Mouse (Mus musculus) heart, embryonic 13.5 days (tissue): ENCODE data around the gene Evi2b. TPM values are rescaled to one million over a fixed set of nuclear protein-coding genes. Genes with fewer than 3 reads are reported as not detected.

Source experiments
- ATAC-seq: fragments of 200-750 bp; cut with Nextera tagmentation; 2 replicates; pipeline ENCODE4 v1.8.0; 2017; ENCODE audit warnings: moderate TSS enrichment; ENCODE audit not compliant: insufficient number of reproducible peaks, low FRiP score, low TSS enrichment; ENCODE audit errors: extremely low read depth
- H3K27ac ChIP-seq: fragments of 300-500 bp; sonication (generic); replicated peaks from 2 replicates; pipeline ENCODE4 v1.5.1; 2015; ENCODE audit warnings: moderate library complexity, mild to moderate bottlenecking, inconsistent platforms
- H3K27me3 ChIP-seq: fragments of 300-500 bp; sonication (generic); replicated peaks from 2 replicates; pipeline ENCODE4 v1.6.1; 2015; ENCODE audit warnings: mild to moderate bottlenecking, inconsistent platforms
- H3K36me3 ChIP-seq: fragments of 300-500 bp; sonication (generic); 2 replicates; pipeline ENCODE4 v1.6.1; 2015; ENCODE audit warnings: mild to moderate bottlenecking, inconsistent platforms
- H3K4me1 ChIP-seq: fragments of 300-500 bp; sonication (generic); 2 replicates; pipeline ENCODE4 v1.6.1; 2015; ENCODE audit warnings: inconsistent platforms
- H3K4me2 ChIP-seq: fragments of 300-500 bp; sonication (generic); 2 replicates; pipeline ENCODE4 v1.6.1; 2015; ENCODE audit warnings: inconsistent platforms, mild to moderate bottlenecking, moderate library complexity
- H3K4me3 ChIP-seq: fragments of 300-500 bp; sonication (generic); 2 replicates; pipeline ENCODE4 v1.5.1; 2015; ENCODE audit warnings: moderate library complexity, mild to moderate bottlenecking, inconsistent platforms
- H3K9ac ChIP-seq: fragments of 300-500 bp; sonication (generic); 2 replicates; pipeline ENCODE4 v1.6.1; 2015; ENCODE audit warnings: inconsistent platforms, mild to moderate bottlenecking, moderate library complexity
- H3K9me3 ChIP-seq: fragments of 300-500 bp; sonication (generic); 2 replicates; pipeline ENCODE4 v1.6.1; 2016; ENCODE audit warnings: inconsistent platforms
- WGBS: fragments of 180-500 bp; shearing (Covaris S2); methylation state at CpG from one replicate; pipeline ENCODE4 v1.1.7; 2015; ENCODE audit warnings: mixed read lengths; 5-methylcytosine and 5-hydroxymethylcytosine counted together
- polyA plus RNA-seq: library from polyadenylated mRNA; unstranded; fragments of >200 nt; fragmentation: Nextera tagmentation; extraction: Ambion mirVana; gene quantifications from 2 replicates; pipeline ENCODE4 v1.2.1, GENCODE M21; 2015

Gene Evi2b
- polyA plus RNA-seq, 1 experiment from 2014 or later: 0.51 TPM

DNA sequence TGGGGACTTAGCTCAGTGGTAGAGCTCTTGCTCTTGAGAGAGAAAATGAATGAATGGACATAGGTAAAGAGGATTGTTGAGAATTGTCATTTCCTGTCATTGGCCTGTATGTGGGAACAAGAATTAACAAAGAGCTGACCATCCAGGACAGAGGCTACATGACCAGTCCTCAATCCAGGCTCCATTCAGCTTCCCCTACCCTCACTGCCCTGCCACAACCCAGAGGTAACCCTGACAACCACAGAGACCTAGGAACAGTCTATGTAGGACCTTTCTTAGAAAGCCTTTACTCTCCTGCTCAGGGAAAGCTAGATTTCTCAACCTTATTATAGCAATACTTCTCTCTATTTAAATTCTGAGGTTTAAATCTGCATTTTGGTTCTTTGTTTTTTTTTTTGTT lies 2.8 kb downstream of the Evi2b start:
- H3K9ac ChIP-seq: no peak overlapping the region
- no peak for ATAC-seq
- no peak overlapping the region for H3K4me2 ChIP-seq
- peaks cover 2% of the 10 kb centered on the region; the same call in 1 of the 2 replicates for H3K36me3 ChIP-seq
- 0 out of 2 replicates have a peak, but pooled peaks cover 5% of the 10 kb centered on the region for H3K4me1 ChIP-seq
- no peak overlapping the region for H3K27ac ChIP-seq
- no peaks in the 10 kb centered on the region for H3K27me3 ChIP-seq
- H3K9me3 ChIP-seq: no peaks in the 10 kb centered on the region
- H3K4me3 ChIP-seq: no peak overlapping the region

DNA sequence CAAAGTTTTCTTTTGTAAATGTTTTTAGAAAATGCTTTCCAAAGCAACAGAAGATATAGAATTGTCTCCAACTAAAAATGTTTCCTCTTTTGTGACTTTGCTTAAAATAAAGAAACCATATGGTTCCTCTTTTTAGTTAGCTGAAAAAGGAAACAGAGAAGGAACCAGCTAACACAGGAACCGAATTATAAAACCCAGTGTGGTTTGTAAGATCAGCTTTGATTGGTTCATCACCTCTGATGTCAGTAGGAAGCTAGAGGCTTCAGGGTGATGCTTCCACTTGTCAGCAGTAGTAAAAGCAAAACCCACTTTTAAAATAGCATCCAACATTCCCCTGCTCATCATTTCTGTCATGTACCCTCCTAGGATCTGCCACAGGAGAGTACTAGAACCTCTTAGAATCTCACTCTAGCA lies 3.7 kb downstream of the Evi2b start:
- H3K36me3 ChIP-seq: peaks cover 7% of the 10 kb centered on the region; the same call in 1 of the 2 replicates
- no peak overlapping the region for H3K9ac ChIP-seq
- H3K4me1 ChIP-seq: 0 out of 2 replicates have a peak, but pooled peaks cover 5% of the 10 kb centered on the region
- no peaks in the 10 kb centered on the region for H3K27me3 ChIP-seq
- no peak overlapping the region for H3K4me2 ChIP-seq
- 76% methylated on average over 1 of the region's 1 CpGs for WGBS
- no peak overlapping the region for H3K4me3 ChIP-seq
- no peaks in the 10 kb centered on the region for H3K9me3 ChIP-seq
- no peak overlapping the region for H3K27ac ChIP-seq
- no peak for ATAC-seq

- H3K27me3 ChIP-seq: no peaks in the 10 kb centered on the region
- 0 out of 2 replicates have a peak, but pooled peaks cover 5% of the 10 kb centered on the region for H3K4me1 ChIP-seq
- no peak overlapping the region for H3K9ac ChIP-seq
- no peak overlapping the region for H3K4me2 ChIP-seq
- no peak overlapping the region for H3K27ac ChIP-seq
- H3K9me3 ChIP-seq: no peaks in the 10 kb centered on the region
- no peak overlapping the region for H3K4me3 ChIP-seq
- ATAC-seq: no peak
- 86% methylated on average over 6 of the region's 6 CpGs for WGBS
- H3K36me3 ChIP-seq: peaks cover 7% of the 10 kb centered on the region; the same call in 1 of the 2 replicates
These were observed 4.3 kb downstream of the Evi2b start for GRCm38 (mm10) chr11:79519299-79519698.

- H3K4me3 ChIP-seq: no peak overlapping the region
- 93% methylated on average over 2 of the region's 2 CpGs for WGBS
- H3K27me3 ChIP-seq: no peaks in the 10 kb centered on the region
- no peak overlapping the region for H3K27ac ChIP-seq
- H3K9me3 ChIP-seq: no peaks in the 10 kb centered on the region
- no peak for ATAC-seq
- H3K9ac ChIP-seq: no peak overlapping the region
- H3K4me1 ChIP-seq: no peaks in the 10 kb centered on the region
- peaks cover 7% of the 10 kb centered on the region; the same call in 1 of the 2 replicates for H3K36me3 ChIP-seq
- no peak overlapping the region for H3K4me2 ChIP-seq
These were observed 7.8 kb downstream of the Evi2b start for GRCm38 (mm10) chr11:79515798-79516197.

DNA sequence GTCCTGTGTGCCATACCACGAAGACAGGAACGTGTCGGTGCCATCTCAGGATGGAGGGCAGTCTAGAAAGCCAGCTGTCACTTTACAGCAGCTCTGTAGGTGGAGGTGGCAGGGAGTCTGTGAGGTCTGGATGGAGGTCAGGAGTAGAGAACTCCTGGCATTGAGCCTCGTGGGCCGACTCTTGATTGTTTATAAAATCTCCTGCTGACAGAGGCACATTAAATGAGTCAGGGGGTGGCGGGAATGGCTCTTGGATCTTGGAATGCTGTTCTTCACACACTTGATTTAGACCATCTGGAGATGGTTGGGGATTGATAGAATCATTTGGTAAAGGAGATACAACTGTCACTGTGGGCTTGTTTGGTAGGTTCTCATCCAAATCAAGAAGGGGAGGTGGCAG lies 8.2 kb downstream of the Evi2b start:
- Histone ChIP-seq H3K9ac (no peak overlapping the region), H3K27ac (no peak overlapping the region), H3K4me1 (no peaks in the 10 kb centered on the region), H3K27me3 (no peaks in the 10 kb centered on the region), H3K9me3 (no peaks in the 10 kb centered on the region), H3K4me3 (no peak overlapping the region), H3K4me2 (no peak overlapping the region), H3K36me3 (peaks cover 7% of the 10 kb centered on the region; the same call in 1 of the 2 replicates)
- 72% methylated on average over 6 of the region's 6 CpGs for WGBS
- ATAC-seq: no peak

DNA sequence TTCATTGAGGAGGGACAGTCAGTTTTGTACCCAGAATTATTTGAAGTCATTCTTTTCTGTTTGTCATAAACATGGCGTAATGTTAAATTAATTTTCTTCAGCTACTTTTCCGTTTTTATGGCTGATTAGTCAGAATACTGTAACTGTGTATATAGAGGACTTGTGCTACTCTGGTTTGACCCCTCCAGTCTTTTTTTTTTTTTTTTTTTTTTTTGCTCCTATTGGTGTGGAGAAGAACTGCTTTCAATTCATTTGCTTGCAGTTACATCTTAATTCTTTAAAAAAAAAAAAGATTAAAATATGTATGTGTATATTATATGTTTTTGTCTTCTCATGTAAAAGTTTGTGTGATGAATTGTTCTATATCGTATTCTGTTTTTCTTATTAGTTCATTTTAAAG lies 11.6 kb downstream of the Evi2b start:
- Histone ChIP-seq H3K27ac (no peak overlapping the region), H3K9ac (no peak overlapping the region), H3K4me1 (no peaks in the 10 kb centered on the region), H3K27me3 (no peaks in the 10 kb centered on the region), H3K9me3 (no peaks in the 10 kb centered on the region), H3K36me3 (peaks cover 7% of the 10 kb centered on the region; the same call in 1 of the 2 replicates), H3K4me3 (no peak overlapping the region), H3K4me2 (no peak overlapping the region)
- 86% methylated on average over 3 of the region's 3 CpGs for WGBS
- no peak for ATAC-seq

- Histone ChIP-seq H3K27ac (no peak overlapping the region), H3K4me2 (no peak overlapping the region), H3K4me1 (no peaks in the 10 kb centered on the region), H3K9me3 (no peaks in the 10 kb centered on the region), H3K4me3 (no peak overlapping the region), H3K36me3 (no peaks in the 10 kb centered on the region), H3K9ac (no peak overlapping the region), H3K27me3 (no peaks in the 10 kb centered on the region)
- 87% methylated on average over 7 of the region's 7 CpGs for WGBS
- no peak for ATAC-seq
These were observed 19.1 kb downstream of the Evi2b start for GRCm38 (mm10) chr11:79504506-79504905.

DNA sequence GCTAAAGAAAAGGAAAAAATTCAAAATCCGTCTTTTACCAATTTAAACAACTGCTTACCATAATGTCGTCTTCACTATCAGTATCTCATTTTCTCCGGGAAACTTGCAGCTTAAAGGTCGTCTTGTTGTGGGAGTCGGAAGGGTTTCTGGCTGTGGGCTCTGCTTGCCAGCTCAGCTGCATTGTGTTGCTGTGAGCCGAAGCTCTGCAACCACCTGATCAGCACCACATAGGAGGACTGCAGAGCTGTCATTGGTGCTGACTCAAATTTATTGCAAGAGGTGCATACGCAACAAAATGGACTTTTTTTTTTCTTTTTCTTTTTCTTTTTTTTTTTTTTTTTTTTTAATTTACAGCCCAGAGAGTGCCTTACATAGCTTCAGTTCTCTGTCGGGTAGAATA lies 19.7 kb downstream of the Evi2b start, which contains the start of gene Omg:
Gene Omg, minus strand, starts transcription at position 240 of the 400 bp plus-strand sequence.
- no peak within 1 kb of the TSS for H3K4me3 ChIP-seq
- WGBS: 54% methylated on average over 8 of the region's 8 CpGs
- H3K9me3 ChIP-seq: no peaks in the 10 kb centered on the region
- H3K4me2 ChIP-seq: no peak within 1 kb of the TSS
- H3K9ac ChIP-seq: no peak within 1 kb of the TSS
- no peak within 1 kb of the TSS for H3K27ac ChIP-seq
- H3K4me1 ChIP-seq: no peaks in the 10 kb centered on the region
- no peaks in the 10 kb centered on the region for H3K36me3 ChIP-seq
- H3K27me3 ChIP-seq: no peaks in the 10 kb centered on the region
- ATAC-seq: no peak

DNA sequence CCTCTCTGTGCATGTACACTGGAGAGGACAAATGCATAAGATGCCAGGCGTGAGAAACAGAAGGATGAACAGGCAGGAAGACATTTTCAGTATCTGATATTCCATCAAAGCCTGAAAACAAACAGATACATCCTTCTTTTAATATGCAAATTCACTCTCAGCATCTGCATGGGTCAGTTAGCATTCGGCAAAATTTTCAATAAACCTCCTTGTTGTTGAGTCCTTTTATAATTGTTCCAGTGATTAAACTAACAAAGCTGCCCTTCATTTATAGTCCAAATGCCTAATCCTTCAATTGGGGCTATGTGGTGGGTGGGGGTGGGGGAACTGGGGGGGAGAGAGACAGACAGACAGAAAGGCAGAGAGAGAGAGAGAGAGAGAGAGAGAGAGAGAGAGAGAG lies 20.6 kb downstream of the Evi2b start:
- no peak for ATAC-seq
- Histone ChIP-seq H3K27me3 (no peaks in the 10 kb centered on the region), H3K36me3 (no peaks in the 10 kb centered on the region), H3K27ac (no peak overlapping the region), H3K4me1 (no peaks in the 10 kb centered on the region), H3K4me2 (no peak overlapping the region), H3K4me3 (no peak overlapping the region), H3K9ac (no peak overlapping the region), H3K9me3 (no peaks in the 10 kb centered on the region)
- WGBS: 73% methylated on average over 2 of the region's 2 CpGs

- Histone ChIP-seq H3K27me3 (no peaks in the 10 kb centered on the region), H3K9ac (no peak overlapping the region), H3K4me3 (no peak overlapping the region), H3K9me3 (no peaks in the 10 kb centered on the region), H3K27ac (no peak overlapping the region), H3K4me1 (peaks cover 15% of the 10 kb centered on the region), H3K4me2 (no peak overlapping the region), H3K36me3 (peaks cover 12% of the 10 kb centered on the region)
- 71% methylated on average over 10 of the region's 10 CpGs for WGBS
- no peak for ATAC-seq
These were observed 28.4 kb downstream of the Evi2b start for GRCm38 (mm10) chr11:79494976-79495800.

DNA sequence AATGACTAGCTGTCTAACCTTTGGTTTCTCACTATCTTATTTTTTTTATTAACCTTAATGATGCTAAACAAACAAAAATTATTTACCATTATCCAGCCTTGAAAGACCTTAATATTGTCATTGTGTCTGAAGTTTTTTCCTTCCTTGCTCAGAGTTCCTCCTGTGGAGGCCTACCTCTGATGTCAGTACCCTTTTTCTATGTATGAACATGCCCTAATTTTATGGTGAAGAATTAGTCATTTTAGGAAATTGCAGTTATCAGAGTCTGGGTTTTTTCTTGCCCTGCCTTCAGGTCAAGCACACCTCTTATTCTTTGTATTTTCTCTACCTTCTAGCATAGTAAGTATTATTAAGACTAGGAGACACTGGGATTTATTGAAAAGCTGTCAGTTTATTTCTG lies 38.8 kb downstream of the Evi2b start:
- Histone ChIP-seq H3K4me1 (no peaks in the 10 kb centered on the region), H3K9me3 (no peaks in the 10 kb centered on the region), H3K27me3 (no peaks in the 10 kb centered on the region), H3K27ac (no peak overlapping the region), H3K9ac (no peak overlapping the region), H3K36me3 (peaks cover 49% of the 10 kb centered on the region), H3K4me3 (no peak overlapping the region), H3K4me2 (no peak overlapping the region)
- no peak for ATAC-seq
